Mouse (Mus musculus): ENCODE measurements around the gene Cish. TPM values are rescaled to one million over a fixed set of nuclear protein-coding genes. Genes with fewer than 3 reads are reported as not detected.

The Cish gene
- polyA plus RNA-seq (2021; fragmentation: Nextera tagmentation): 2.8 and 4.4 TPM in 2 replicates
- long read RNA-seq, experiment 1, partial matches to known transcripts: 0 of 3 reads
- long read RNA-seq, experiment 1, other reads (novel, unspliced or antisense): 1 of 3 reads
- long read RNA-seq, experiment 2, transcript Cish-201 (3 exons, 2,850 nt): major isoform, 7 of 9 reads
- long read RNA-seq, experiment 2, partial matches to known transcripts: 0 of 9 reads
- long read RNA-seq, experiment 2, other reads (novel, unspliced or antisense): 2 of 9 reads

GRCm38 (mm10) chr9:107296016-107296040, at the start of gene Cish:
Gene Cish (plus strand): TSS chr9:107296026.

GRCm38 (mm10) chr9:107289211-107290076, 6.4 kb upstream of the Cish start, which contains the start of gene Mapkapk3:
Gene Mapkapk3 (minus strand): TSS chr9:107289877.

GRCm38 (mm10) chr9:107338172-107338883, 42.5 kb downstream of the Cish start, which contains the start of gene Hemk1:
Gene Hemk1 (minus strand): TSS chr9:107338350.

GRCm38 (mm10) chr9:107340267-107340859, 44.5 kb downstream of the Cish start, which contains the start of gene 6430571L13Rik:
Gene 6430571L13Rik (plus strand): TSS chr9:107340602.

Other genes with a start within 250 kb of the Cish start
- 12.6 and 12.8 TPM in 2 replicates for gene Dock3, start 64.1 kb upstream of the Cish start, polyA plus RNA-seq (2021; fragmentation: Nextera tagmentation)
- gene Mapkapk3, start 6.1 kb upstream of the Cish start, polyA plus RNA-seq (2021; fragmentation: Nextera tagmentation): 1.4 and 2.2 TPM in 2 replicates
- gene Hemk1, start 42.3 kb downstream of the Cish start, polyA plus RNA-seq (2021; fragmentation: Nextera tagmentation): 11.3 and 36.7 TPM in 2 replicates
- gene 6430571L13Rik, start 44.6 kb downstream of the Cish start, polyA plus RNA-seq (2021; fragmentation: Nextera tagmentation): 0.93 and 1.2 TPM in 2 replicates
- gene Cacna2d2, start 103.6 kb downstream of the Cish start, polyA plus RNA-seq (2021; fragmentation: Nextera tagmentation): 5.3 and 5.4 TPM in 2 replicates
- 40.5 and 46.0 TPM in 2 replicates for gene Tmem115, start 237.9 kb downstream of the Cish start, polyA plus RNA-seq (2021; fragmentation: Nextera tagmentation)
- gene Cyb561d2, start 246.2 kb downstream of the Cish start, polyA plus RNA-seq (2021; fragmentation: Nextera tagmentation): 44.2 and 47.5 TPM in 2 replicates
- 63.1 and 69.0 TPM in 2 replicates for gene Nprl2, start 246.2 kb downstream of the Cish start, polyA plus RNA-seq (2021; fragmentation: Nextera tagmentation)